Mouse (Mus musculus) stomach, postnatal 0 days (tissue): Measurements from ENCODE around the gene Wwc1.

Experiments used
- CTCF ChIP-seq: IDR thresholded peaks from 2 replicates; pipeline ENCODE4 v1.5.1; 2016; ENCODE audit warnings: antibody characterized with exemption, low read depth, mild to moderate bottlenecking, moderate library complexity
- EP300 ChIP-seq: optimal IDR thresholded peaks from 2 replicates; pipeline ENCODE3; 2016; ENCODE audit warnings: antibody characterized with exemption

DNA sequence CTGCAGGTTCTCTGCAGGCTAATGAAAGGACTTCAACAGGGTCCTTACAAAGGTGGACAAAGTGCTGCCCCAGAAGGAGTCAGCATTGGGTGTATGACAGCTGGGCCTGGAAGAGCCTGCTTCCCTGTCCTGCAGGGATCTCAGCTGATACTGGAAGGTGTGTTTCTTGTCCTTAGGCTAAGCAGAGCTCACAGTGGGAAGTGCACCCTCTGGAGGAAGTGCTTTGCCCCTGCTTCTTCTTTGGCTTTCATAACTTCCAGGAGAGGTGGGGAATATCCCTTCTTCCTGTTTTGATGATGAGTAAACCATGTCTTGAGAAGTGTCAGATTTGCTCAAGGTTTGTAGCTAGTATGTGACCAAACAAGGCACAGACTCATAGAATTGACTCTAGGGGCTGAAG lies 15.0 kb upstream of the Wwc1 start:
- TF ChIP-seq CTCF: peak; percentile 62
- TF ChIP-seq EP300: no peak
